In the genomic region with DNA sequence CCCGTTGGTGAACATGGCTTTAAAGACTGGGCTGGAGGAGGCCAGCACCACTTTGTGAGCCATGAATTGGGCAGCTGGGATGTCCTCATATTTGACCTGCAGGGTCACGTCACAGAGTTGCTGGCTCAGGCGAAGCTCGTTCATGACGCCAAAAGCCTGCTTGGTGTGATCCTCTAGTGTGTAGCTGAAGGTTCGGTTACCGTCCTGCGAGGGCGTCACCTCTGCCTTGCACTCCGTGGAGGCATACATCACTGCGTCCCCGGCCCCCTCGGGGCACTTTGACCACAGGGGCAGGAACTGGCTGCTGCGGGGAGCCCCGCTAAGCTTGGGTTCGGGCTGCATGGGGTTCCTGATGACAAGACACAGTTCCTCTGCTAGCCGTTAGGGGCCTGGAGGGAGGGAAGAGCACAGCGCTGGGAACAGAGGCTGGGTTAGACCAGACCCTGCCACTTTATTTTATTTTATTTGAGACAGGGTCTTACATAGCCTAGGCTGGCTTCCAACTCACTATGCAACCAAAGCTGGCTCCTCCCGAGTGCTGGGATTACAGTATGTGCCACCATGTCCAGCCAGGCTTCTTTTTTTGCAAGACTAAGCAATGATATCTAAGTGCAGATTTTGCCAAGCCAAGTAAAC, we compare ENCODE assay signal across 8 mouse cellular contexts. TPM values are rescaled to one million over a fixed set of nuclear protein-coding genes. Genes with fewer than 3 reads are reported as not detected.
DNase-seq lines count a peak whose midpoint lies in the region; ATAC-seq lines count a peak whose summit lies in the region.

No protein-coding gene starts in this region.

- peaks cover 4% of the 10 kb centered on the region for H3K27me3 ChIP-seq in forebrain, embryonic 14.5 days (replicated peaks; ENCODE audit: control insufficient read depth, insufficient read depth, low read length)
- H3K27me3 ChIP-seq in kidney, embryonic 15.5 days: peaks cover 7% of the 10 kb centered on the region
- no peaks in the 10 kb centered on the region; the same call in 1 of the 2 replicates for H3K27me3 ChIP-seq in stomach, embryonic 15.5 days (replicated peaks)

- peak; percentile 55 to 57 for DNase-seq in spleen, adult 18-20 months
- no peak for DNase-seq in spleen, adult 12 weeks (ENCODE audit: low spot score)
- peak; percentile 33 for DNase-seq in c-Kit-negative CD71-positive TER-119-positive erythroid progenitor cells, embryonic 14.5 days (ENCODE audit: low read depth, low spot score)
- DNase-seq in forebrain, embryonic 14.5 days (ENCODE audit: low spot score): peak; percentile 58
- no peak for DNase-seq in frontal cortex, postnatal 36 days (ENCODE audit: low spot score in 2 of 2)

- peaks cover 13% of the 10 kb centered on the region for H3K4me1 ChIP-seq in forebrain, embryonic 14.5 days (ENCODE audit: control insufficient read depth, insufficient read depth, low read length)
- H3K4me1 ChIP-seq in kidney, embryonic 15.5 days: peaks cover 38% of the 10 kb centered on the region
- H3K4me1 ChIP-seq in stomach, embryonic 15.5 days: peaks cover 16% of the 10 kb centered on the region

- no peaks in the 10 kb centered on the region for H3K9me3 ChIP-seq in forebrain, embryonic 14.5 days (replicated peaks; ENCODE audit: control insufficient read depth, low read length)
- no peaks in the 10 kb centered on the region for H3K9me3 ChIP-seq in kidney, embryonic 15.5 days (replicated peaks)
- no peaks in the 10 kb centered on the region for H3K9me3 ChIP-seq in stomach, embryonic 15.5 days

- peak overlapping the region; percentile 81 for H3K27ac ChIP-seq in forebrain, embryonic 14.5 days (ENCODE audit: low read depth, low read length)
- peak overlapping the region; percentile 97 for H3K27ac ChIP-seq in kidney, embryonic 15.5 days
- peak overlapping the region; percentile 93 for H3K27ac ChIP-seq in stomach, embryonic 15.5 days

- peak overlapping the region; percentile 98 for H3K9ac ChIP-seq in forebrain, embryonic 14.5 days (ENCODE audit: low read length)
- peak overlapping the region; percentile 97 for H3K9ac ChIP-seq in kidney, embryonic 15.5 days
- peak overlapping the region; percentile 94; the same call in 1 of the 2 replicates for H3K9ac ChIP-seq in stomach, embryonic 15.5 days

- H3K4me3 ChIP-seq in forebrain, embryonic 14.5 days (ENCODE audit: low read depth, low read length): peak overlapping the region; percentile 89
- H3K4me3 ChIP-seq in kidney, embryonic 15.5 days (replicated peaks): peak overlapping the region; percentile 92
- H3K4me3 ChIP-seq in stomach, embryonic 15.5 days (replicated peaks): peak overlapping the region; percentile 78

- H3K4me2 ChIP-seq in forebrain, embryonic 14.5 days (ENCODE audit: low read length): peak overlapping the region; percentile 85
- H3K4me2 ChIP-seq in kidney, embryonic 15.5 days: peak overlapping the region; percentile 73
- H3K4me2 ChIP-seq in stomach, embryonic 15.5 days: peak overlapping the region; percentile 69

- ATAC-seq in forebrain, embryonic 14.5 days: peak; percentile 13; the same call in 1 of the 2 replicates
- ATAC-seq in kidney, embryonic 15.5 days (replicated peaks; ENCODE audit: low FRiP score): peak; percentile 37; the same call in 1 of the 2 replicates
- ATAC-seq in megakaryocyte-erythroid progenitor cell, adult 5-6 weeks (replicated peaks; ENCODE audit: low FRiP score, low TSS enrichment, poor library complexity, severe bottlenecking): peak; percentile 69
- ATAC-seq in stomach, embryonic 15.5 days (ENCODE audit: insufficient read depth, low FRiP score, low read depth): 0 out of 2 replicates have a peak, but pooled peaks have one; percentile 6

- peaks cover 23% of the 10 kb centered on the region for H3K36me3 ChIP-seq in forebrain, embryonic 14.5 days (ENCODE audit: control insufficient read depth, insufficient read depth, low read length)
- peaks cover 37% of the 10 kb centered on the region for H3K36me3 ChIP-seq in kidney, embryonic 15.5 days
- H3K36me3 ChIP-seq in stomach, embryonic 15.5 days: peaks cover 9% of the 10 kb centered on the region; the same call in 1 of the 2 replicates

- 25% methylated on average over 19 of the region's 19 CpGs for WGBS in forebrain, embryonic 14.5 days
- WGBS in kidney, embryonic 15.5 days: 12% methylated on average over 19 of the region's 19 CpGs
- WGBS in stomach, embryonic 15.5 days: 15% methylated on average over 19 of the region's 19 CpGs

RNA-seq across cellular contexts. Expression of a gene that starts 1.7 kb away (rescaled TPM):
- polyA plus RNA-seq in forebrain, embryonic 14.5 days (2014; fragmentation: Nextera tagmentation; extraction: Ambion mirVana): 34.7 and 39.1 TPM in 2 replicates
- polyA plus RNA-seq in kidney, embryonic 15.5 days (2015; fragmentation: Nextera tagmentation; extraction: Ambion mirVana): 55.1 and 64.2 TPM in 2 replicates
- 25.3 and 27.2 TPM in 2 replicates for total RNA-seq in megakaryocyte-erythroid progenitor cell, adult 5-6 weeks (2014; fragmentation: Nextera tagmentation)
- total RNA-seq in megakaryocyte-erythroid progenitor cell, adult 5-6 weeks (2017): 32.7 and 39.8 TPM in 2 replicates
- 61.1 and 61.6 TPM in 2 replicates for polyA plus RNA-seq in stomach, embryonic 15.5 days (2015; fragmentation: Nextera tagmentation; extraction: Ambion mirVana)

RNA-seq across cellular contexts. Expression of a gene that starts 10.8 kb away (rescaled TPM):
- 0.94 and 1.4 TPM in 2 replicates for polyA plus RNA-seq in forebrain, embryonic 14.5 days (2014; fragmentation: Nextera tagmentation; extraction: Ambion mirVana)
- polyA plus RNA-seq in kidney, embryonic 15.5 days (2015; fragmentation: Nextera tagmentation; extraction: Ambion mirVana): 0.19 TPM in 1 of 2 replicates, not detected in the other
- 0.59 TPM in 1 of 2 replicates, not detected in the other for total RNA-seq in megakaryocyte-erythroid progenitor cell, adult 5-6 weeks (2014; fragmentation: Nextera tagmentation)
- 1.1 TPM in 1 of 2 replicates, not detected in the other for total RNA-seq in megakaryocyte-erythroid progenitor cell, adult 5-6 weeks (2017)
- polyA plus RNA-seq in stomach, embryonic 15.5 days (2015; fragmentation: Nextera tagmentation; extraction: Ambion mirVana): 0.93 and 1.6 TPM in 2 replicates

RNA-seq across cellular contexts. Expression of a gene that starts 27.6 kb away (rescaled TPM):
- 45.7 and 53.1 TPM in 2 replicates for polyA plus RNA-seq in forebrain, embryonic 14.5 days (2014; fragmentation: Nextera tagmentation; extraction: Ambion mirVana)
- 42.7 and 49.5 TPM in 2 replicates for polyA plus RNA-seq in kidney, embryonic 15.5 days (2015; fragmentation: Nextera tagmentation; extraction: Ambion mirVana)
- total RNA-seq in megakaryocyte-erythroid progenitor cell, adult 5-6 weeks (2014; fragmentation: Nextera tagmentation): 8.9 and 13.9 TPM in 2 replicates
- 11.9 and 25.7 TPM in 2 replicates for total RNA-seq in megakaryocyte-erythroid progenitor cell, adult 5-6 weeks (2017)
- polyA plus RNA-seq in stomach, embryonic 15.5 days (2015; fragmentation: Nextera tagmentation; extraction: Ambion mirVana): 49.9 and 51.3 TPM in 2 replicates

RNA-seq across cellular contexts. Expression of a gene that starts 50.3 kb away (rescaled TPM):
- polyA plus RNA-seq in forebrain, embryonic 14.5 days (2014; fragmentation: Nextera tagmentation; extraction: Ambion mirVana): 9.8 and 14.6 TPM in 2 replicates
- polyA plus RNA-seq in kidney, embryonic 15.5 days (2015; fragmentation: Nextera tagmentation; extraction: Ambion mirVana): 13.8 and 19.8 TPM in 2 replicates
- total RNA-seq in megakaryocyte-erythroid progenitor cell, adult 5-6 weeks (2014; fragmentation: Nextera tagmentation): 50.7 and 81.7 TPM in 2 replicates
- 55.3 and 86.3 TPM in 2 replicates for total RNA-seq in megakaryocyte-erythroid progenitor cell, adult 5-6 weeks (2017)
- 14.4 and 14.5 TPM in 2 replicates for polyA plus RNA-seq in stomach, embryonic 15.5 days (2015; fragmentation: Nextera tagmentation; extraction: Ambion mirVana)

RNA-seq across cellular contexts. Expression of a gene that starts 53.7 kb away (rescaled TPM):
- polyA plus RNA-seq in forebrain, embryonic 14.5 days (2014; fragmentation: Nextera tagmentation; extraction: Ambion mirVana): 101 and 107 TPM in 2 replicates
- polyA plus RNA-seq in kidney, embryonic 15.5 days (2015; fragmentation: Nextera tagmentation; extraction: Ambion mirVana): 51.2 and 51.5 TPM in 2 replicates
- 5.7 and 7.4 TPM in 2 replicates for total RNA-seq in megakaryocyte-erythroid progenitor cell, adult 5-6 weeks (2014; fragmentation: Nextera tagmentation)
- total RNA-seq in megakaryocyte-erythroid progenitor cell, adult 5-6 weeks (2017): 8.5 and 11.3 TPM in 2 replicates
- 44.4 and 50.0 TPM in 2 replicates for polyA plus RNA-seq in stomach, embryonic 15.5 days (2015; fragmentation: Nextera tagmentation; extraction: Ambion mirVana)

Comparison
In these comparisons a context has a peak if more than half of its experiments do, and no peak if none do; other contexts are left out.
1. DNase-seq: peak in spleen, adult 18-20 months (2 of 2), c-Kit-negative CD71-positive TER-119-positive erythroid progenitor cells, embryonic 14.5 days (single experiment) and forebrain, embryonic 14.5 days (single experiment); none in spleen, adult 12 weeks (single experiment) and frontal cortex, postnatal 36 days (0 of 2).
2. ATAC-seq: peak in every context shown above with its lines; median percentile 69 in megakaryocyte-erythroid progenitor cell, adult 5-6 weeks; 37 in kidney, embryonic 15.5 days; 13 in forebrain, embryonic 14.5 days; 6 in stomach, embryonic 15.5 days.
3. Peak in every context shown above with its lines, with median percentiles within 50 percentile points of each other: H3K27ac ChIP-seq, H3K4me2 ChIP-seq, H3K4me3 ChIP-seq and H3K9ac ChIP-seq.